Mouse (Mus musculus) heart, adult 9 months (tissue): ENCODE data around the gene Dync1i2.
A peak's percentile ranks its signal among the peaks of the same experiment; 100 is the strongest.

Experiments
- DNase-seq, 2 experiments: peaks; one replicate each; pipeline ENCODE4 v3.0.0; 2022; ENCODE audit warnings: low spot score in 2 of 2

Gene Dync1i2

DNA sequence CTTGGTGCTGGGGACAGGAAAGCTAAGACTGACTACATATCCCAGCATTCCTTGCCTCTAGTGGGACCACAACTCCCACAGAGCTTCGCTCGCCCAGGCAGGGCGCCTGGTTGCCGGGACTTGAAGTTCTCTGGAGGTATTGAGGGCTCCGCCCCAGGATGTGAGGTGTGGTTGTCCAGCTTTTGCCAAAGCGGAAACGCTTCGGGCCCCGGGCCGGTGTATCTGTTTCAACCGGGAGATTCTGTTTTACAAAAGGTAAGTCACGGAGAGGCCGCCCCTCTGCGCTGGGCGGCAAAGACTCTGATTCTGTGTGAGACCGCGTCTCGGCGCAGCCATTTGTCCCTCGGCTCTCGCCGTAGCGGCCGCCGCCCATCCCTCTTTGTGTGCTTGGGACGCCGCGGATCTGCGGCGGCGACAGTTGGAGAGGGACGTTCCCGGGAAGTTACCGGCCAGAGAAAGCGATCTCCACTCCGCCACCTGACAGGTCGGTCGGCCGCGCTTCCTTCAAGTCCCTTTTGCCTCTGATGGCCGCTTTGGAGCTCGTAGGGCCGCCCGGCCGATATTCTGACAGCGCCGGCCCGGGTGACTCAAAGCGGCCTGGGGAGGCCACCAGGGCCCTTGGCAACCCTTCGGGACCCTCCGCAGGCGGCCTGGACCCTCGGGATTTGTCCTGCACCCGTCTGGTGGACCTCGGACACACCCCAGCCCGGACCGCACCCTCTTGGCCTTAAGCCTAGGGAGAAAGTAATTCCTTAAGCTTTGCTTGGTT, at the start of gene Dync1i2:
Dync1i2 (plus strand) TSS at position 116 of the 769 bp plus-strand sequence.
- DNase-seq, result peak; percentile 94

DNA sequence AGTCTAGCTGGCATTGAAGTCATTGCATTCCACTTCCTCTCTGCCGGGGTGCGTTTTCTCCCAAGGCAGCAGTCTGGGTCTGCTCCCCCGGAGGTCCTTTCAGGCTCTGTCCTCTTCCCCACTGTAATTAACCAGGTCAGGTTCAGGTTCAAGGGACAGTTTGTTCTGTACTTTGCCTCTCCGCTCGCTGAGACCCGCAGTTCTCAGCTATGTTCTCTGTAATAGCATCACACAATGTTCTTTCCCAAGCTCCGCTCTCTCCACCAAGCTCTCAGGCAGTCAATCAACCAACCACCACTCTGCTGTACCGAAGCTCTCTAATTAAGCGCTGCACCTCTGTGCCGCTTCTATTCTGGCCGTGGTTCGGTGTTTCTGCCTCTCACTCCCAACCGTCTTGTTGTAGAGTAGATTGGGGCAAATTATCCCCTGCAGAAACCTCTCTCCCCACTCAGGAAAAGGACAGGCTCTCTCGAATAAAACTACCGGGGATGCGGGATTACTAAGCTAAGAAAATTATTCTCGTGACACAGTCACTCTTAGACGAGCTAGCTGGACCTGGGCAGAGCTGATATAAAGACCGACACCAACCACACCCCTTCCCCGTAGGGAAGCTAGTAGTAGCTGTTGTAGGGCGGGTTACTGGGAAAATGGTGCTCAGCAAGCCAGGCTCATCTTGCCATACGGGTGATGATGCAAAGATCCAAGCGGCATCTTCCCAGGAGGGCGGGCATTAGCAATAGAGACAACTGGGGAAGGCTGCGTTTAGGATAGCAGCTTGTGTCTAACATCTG, 48.5 kb upstream of the Dync1i2 start:
- DNase-seq, result no peak

DNA sequence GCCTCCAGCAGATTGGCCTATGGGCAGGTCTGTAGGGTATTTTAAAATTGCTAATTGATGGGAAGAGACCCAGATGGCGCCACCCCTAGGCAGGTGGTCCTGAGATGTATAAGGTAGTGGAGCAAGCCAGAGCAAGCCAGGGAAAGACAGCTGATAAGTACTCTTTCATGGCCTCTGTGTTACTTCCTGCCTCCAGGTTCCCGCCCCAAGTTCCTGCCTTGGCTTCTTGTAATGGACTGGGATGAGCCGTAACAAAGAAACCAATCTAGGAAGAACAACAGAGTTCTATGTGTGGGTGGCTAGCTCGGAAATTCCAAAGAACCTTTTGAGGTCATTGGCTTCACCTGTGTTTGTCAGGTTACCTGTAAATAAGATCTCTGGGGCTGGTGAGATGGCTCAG, 44.3 kb upstream of the Dync1i2 start:
- DNase-seq, result no peak

DNA sequence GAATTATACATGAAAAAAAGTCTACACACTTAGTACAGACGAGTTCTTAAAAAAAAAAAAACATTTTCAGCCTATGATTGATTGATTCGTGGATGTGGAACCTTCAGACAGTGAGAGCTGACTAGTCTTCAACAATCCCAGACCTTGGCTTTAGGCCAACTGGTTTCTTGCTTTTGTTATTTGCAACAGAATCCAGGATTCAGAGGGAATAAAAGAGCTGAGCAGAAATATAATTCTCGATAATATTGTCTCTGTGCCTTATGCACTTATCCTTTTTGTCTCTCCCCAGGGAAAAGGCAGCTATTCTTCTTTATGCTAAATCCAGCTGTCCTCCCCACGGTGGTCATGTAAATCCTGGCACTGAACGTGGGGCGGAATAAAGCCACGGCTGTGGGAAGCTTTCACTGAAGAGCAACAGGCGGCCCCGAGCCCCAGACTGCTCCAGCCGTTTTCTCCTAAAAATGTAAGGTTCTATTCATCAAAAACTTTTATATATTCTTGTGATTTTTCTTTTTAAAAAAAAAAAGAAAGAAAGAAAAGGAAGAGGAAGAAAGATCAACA, 43.0 kb upstream of the Dync1i2 start:
- DNase-seq, result no peak

DNA sequence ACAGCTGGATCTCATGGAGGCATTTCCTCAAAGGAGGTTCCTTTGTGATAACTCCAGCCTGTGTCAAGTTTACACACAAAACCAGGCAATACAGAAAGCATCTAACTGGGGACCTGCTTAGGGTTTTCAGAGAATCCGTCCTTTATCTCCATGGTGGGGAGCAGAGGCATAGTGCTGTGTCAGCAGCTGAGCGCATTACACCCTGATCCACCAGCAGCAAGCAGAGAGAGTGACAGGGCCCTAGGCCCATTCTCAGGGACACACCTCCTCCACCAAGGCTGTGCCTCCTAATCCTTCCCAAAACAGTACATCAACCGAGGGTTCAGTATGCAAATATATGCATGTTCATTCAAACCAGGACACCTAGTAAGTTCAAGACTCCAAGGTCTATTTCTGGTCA, 38.5 kb upstream of the Dync1i2 start:
- DNase-seq, result no peak

DNA sequence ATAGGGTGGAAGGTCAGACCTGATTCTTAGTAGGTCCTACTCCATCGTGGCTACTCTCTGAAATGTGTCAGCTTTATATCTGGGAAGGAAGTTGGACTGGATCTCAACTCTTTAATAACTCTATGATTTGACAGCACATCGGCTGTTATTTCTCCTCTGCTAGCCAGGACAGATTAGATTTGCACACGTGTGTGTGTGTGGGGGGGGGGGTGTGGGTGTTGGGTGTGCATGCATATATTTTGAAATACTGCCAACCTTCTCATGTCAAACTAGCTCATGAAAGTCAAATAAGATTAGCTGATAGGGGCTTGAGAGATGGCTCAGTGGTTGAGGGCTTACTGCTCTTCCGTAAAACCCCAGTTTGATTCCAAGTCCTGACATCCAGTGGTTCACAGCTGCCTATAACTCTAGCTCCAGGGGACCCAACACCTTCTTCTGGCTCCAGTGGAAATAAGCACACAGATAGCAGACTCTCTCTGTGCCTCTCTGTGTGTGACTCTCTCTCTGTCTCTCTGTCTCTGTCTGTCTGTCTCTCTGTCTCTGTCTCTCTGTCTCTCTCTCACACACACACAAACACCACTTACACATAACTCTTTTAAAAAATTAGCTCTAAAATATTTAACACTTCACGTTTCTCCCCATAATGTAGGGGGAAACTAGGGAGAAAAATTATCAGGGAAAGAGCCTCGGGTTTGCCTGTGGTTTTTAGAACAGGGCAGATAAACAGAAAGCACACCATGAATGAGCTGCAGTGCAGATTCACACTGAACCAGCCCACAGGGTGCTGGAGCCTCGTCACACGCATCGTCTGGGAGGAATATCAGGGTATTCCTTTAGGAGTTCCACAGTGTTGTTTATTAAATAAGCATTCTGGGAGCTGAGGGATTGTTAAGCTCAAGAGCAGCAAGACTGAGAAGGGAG, 34.9 kb upstream of the Dync1i2 start:
- DNase-seq, result no peak

DNA sequence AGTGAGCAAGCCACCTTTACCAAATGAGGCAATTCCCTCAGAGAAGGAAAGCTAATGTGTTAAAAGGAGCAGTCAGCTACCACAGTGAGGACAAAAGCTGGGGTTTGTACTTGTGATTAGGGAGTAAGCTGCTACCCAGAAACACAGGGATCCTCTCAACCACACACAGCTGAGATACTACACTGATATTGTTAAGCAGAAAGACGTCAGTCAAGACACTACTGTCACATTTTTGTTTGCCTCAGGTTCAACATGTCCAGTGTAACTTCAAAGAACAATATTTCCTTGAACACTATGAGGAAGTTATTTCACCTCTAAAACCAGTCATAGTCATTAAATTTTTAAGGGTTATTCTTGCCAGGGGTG, 34.3 kb upstream of the Dync1i2 start:
- DNase-seq, result no peak

DNA sequence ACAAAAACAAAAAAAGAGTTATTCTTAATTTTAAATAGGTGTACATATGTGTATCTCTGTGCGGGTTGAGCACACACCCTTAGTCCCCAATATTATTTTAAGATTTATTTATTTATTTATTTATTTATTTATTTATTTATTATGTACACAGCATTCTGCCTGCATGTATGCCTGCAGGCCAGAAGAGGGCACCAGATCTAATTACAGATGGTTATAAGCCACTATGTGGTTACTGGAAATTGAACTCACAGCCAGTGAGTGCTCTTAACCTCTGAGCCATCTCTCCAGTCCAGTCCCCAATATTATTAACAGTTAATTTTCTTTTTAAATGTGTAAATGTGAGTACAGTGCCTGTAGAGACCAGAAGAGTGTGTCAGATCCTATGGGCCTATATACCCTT, 33.7 kb upstream of the Dync1i2 start:
- DNase-seq, result no peak

DNA sequence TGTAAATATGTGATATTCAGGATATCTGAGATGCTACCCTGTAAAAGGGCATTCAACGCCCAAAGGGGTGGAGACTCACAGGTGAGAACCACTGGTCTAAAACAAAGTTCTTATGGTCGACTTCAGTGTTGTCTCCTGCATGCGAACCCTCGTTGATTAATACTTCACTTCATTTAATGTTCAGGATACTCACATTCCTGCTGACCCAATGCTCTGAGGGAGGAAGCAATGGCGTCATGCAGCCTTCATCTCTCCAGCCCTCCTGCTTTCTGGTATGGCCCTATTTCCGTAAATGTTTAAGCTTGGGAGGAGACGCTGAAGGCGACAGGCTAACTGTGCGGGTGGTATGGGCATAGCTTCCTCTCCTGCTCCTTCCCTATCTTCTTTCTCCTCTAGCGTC, 31.8 kb upstream of the Dync1i2 start:
- no peak for DNase-seq

DNA sequence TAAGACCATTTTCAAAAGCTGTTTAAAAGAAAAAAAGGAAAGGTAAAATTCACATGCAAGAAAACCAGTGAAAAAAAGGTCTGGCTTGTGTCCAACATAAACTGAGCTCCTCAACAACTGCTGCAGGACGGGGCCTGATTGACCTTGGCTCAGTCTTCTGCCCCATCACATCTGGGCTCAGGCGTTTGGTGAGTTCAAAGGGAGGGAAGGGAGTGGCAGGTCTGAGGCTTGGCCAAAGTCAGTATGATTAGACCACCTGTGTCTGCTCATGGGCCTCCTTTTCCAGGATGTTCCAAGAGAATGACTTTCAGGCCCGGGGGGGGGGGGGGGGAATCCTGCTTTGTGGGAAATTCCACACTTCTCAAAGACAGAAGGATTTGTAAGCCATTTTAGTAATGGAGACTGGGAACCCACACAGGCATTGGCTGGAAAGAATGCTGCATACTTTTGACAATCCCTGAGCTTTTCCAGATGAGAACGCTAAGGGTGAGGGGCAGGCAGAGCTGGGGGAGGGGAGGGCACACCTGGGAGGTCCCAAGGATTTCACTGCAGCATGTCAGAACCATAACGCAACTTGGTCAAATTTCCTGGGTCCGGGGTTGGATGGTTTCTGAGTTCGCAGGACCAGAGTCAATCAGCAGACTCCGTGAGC, 30.8 kb upstream of the Dync1i2 start:
- DNase-seq, result no peak

DNA sequence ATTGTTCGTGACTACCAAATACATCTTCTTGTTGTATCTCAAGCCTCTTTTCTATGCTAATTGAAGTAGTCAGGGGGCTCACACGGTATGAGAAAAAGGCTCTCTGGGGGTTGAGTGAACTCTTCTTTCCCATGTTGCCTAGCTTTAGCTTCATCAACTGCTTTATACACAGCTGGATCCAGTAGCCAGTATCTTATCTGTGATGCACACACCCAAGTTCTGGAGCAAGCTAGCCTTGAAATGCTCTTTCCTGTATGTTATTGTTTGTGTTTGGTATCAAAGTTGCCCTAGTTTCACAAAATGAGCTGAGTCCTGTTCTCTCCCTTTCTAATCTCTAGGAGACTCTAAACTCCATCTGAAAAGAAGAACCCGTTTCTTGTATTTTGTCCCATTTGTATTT, 23.6 kb upstream of the Dync1i2 start:
- no peak for DNase-seq

DNA sequence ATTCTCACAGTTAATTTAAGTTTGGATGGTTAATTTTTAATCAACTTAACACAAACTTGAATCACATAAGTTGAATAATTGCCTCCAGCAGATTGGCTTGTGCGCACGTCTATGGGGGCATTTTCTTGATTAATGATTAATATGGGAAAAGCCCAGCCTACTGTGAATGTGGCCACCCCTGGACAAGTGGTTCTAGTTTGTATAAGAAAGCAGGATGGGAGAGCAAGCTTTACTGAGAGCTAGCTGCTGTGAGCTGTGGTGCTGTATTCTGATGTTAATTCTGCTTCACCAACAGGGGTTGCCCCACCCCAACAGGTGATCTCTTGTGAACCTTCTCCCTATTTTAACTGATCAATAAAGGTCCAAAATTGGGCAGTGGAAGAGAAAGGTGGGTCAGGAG, 22.6 kb upstream of the Dync1i2 start:
- no peak for DNase-seq

DNA sequence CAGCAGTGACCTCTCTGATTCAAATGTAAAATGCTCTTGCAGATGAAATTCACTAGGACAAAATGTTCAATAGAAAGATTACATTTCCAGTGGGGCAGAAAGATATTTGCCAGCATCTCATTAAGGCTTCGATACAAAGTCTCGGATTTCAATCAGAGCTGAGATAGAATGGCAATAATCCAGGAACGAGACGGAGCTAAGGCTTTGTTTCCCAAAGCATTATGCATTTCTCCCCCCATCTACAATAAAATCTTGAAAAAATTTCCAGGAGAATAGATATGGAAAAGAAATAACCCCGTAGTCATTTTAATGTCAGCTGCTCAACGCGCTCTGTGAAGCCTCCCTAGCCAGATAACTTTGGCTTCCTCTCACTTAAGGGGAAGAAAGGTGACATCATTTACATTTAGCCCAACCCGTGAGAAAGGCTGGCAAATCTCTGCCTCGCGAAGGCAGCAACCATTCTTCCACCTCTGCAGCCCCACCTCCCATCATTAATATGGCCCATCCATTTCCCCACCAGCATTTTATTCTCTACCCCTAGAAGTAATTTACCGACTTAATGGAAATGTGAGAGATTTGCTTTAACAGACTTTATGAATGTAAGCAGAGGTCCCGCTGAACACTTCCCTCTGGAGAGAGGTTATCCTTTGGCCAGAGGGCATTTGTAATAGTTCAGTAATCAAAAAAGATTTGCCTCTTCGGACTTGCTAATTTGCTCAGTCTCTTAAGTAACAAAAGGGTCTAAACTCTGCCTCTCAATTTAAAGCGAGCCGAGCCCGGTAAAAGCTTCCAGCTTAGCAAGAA, 19.9 kb upstream of the Dync1i2 start:
- DNase-seq, result no peak

DNA sequence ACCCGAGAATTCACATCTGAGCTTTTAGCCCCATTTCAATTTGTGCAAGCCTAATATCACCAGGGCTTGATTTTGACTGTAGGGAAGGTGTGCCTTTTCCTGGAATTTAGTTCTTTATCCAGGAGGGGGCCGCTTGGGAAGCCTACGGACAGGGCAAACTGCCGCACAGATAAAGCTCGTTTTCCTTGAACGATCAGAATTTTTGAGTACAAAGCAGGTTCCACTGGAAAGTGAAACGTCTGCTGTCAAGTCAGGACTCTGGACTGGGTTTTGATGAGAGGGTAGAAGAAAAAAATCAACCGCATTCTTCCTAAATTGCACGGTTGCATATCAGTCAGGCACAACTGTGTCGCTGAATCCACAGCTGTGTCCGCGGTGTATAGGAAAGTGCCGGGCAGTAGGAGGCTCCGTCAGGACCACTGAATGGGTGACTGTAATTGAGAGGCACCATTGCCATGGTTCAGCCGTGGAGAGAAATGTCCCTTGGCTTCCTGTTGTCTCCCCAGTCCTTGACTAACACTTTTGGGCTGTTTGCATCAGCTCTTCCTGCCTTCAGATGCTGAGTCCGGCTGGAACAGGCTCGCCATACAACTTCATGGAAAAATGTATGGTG, 19.2 kb upstream of the Dync1i2 start:
- no peak for DNase-seq

DNA sequence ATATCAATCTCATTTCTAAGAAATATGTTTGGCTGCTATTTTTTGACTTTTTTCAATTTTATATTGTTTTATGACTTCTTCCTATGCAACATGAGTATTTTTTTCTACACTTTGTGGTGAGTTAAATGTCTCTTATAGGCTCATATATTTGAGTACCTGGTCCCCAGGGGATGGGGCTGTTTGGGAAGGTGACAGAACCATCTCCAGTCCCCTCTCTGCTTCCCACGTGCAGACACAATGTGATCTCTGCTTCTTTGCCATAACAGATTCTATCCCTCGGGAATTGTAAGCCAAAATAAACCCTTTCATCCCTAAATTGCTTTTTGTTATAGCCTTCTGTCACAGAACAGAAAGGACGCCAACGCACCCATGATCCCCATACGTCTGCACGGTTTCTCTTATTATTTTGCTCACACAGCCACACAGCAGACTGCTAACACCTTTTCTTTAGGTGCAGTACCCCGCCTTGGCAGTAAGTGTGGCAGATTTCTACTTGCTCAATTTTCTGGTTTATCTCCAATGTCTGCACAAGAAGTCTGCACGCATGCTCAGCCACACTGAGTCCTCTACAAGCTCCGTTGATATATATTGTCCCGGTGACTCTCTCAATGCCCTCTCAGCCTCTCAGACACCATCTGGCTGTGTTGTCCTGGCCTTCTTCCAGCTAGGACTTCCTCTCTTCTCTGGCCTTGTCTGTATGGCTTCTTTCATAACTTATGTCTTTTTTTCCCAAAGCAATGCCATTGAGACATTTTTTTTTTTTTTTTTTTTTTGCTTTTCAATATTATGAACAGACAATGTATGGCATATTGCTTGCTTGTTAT, 17.2 kb upstream of the Dync1i2 start:
- DNase-seq, result no peak

DNA sequence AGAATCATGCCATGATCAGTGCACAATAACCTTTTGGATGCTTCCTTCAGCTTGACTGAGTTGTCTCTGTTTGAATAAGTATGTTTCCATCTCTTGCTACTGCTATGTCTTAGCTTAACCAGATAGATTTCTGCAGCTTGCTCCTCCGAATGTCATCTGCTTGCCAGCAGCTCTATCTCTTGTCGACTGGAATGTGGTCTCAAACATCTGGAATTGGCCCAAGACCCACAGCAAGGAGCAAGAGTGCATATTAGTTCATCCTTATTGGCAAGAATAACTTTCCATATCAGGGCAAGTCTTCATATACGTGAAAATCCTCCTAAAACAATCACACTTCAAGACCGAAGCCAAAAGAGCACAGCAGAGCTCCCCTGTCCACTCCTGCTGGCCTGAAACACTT, 14.6 kb upstream of the Dync1i2 start:
- no peak for DNase-seq

DNA sequence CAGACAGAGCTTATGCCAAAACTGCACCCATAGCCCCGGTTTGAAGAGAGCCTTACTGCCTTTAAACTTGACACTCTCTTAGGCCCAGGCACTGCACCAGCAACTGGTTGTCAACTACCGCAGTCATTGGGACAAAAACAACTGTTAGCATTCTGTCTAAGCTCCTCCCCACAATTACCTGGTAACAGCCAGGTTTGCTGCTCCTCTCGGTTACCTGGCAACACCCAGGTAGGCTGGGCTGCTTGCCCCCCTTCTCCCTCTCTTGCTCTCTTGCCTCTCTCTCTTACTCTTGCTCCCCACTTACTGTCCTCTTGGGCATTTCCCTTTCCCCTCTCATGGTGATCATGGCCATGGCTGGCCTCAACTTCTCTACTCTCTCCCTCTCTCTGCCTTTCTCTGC, 12.6 kb upstream of the Dync1i2 start:
- DNase-seq, result no peak

DNA sequence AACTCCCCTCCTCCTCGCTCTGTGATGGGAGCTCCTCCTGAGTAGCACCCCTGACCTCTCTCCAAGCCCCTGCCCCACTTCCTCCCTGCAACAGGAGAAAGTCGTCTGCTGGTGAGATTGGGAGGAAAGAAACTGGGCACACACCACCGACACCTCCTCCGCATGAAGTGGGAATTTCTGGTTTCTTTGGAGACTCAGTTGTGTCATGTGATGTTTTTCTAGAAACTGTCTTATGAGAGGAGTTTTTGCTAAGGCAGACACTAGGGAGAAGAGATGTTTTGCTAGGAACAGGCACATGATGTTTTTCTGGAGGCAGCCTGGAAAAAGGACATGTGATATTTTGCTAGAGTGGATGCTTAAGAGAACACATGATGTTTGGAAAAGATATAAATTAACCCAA, 11.0 kb upstream of the Dync1i2 start:
- peak; percentile 11 for DNase-seq

DNA sequence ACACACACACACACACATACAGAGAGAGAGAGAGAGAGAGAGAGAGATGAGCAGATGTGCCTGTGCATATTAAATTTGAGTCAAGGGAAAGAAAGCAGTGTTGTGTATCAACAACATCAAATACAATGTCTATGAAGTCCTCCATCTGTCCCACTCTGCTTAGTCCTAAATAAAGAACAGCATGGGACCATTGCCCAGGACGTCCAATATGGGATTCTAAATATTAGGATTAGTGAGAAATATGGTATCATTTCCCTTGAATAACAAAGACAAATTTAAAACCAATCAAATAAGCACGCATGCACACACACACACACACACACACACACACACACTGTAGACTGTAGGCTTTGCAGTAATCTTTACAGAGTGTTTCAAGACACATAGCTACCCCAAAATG, 9.6 kb upstream of the Dync1i2 start:
- DNase-seq, result no peak
